Mouse (Mus musculus): ENCODE measurements around the gene Gm11634. TPM values are rescaled to one million over a fixed set of nuclear protein-coding genes. Genes with fewer than 3 reads are reported as not detected.
"Not testable (repeated sequence)": the region's sequence is repeated elsewhere in the genome, so short reads cannot be mapped to it uniquely, and the experiment has no call there.

Gm11634 gene
- polyA plus RNA-seq, 1 experiment = not detected

GRCm38 (mm10) chr11:101617849-101618248 is 18.8 kb upstream of the Gm11634 start:
- DNase-seq (ENCODE audit: extremely low spot score in 1 of 2, low spot score in 1 of 2) = no peak

GRCm38 (mm10) chr11:101616948-101617767 is 18.1 kb upstream of the Gm11634 start:
- DNase-seq (ENCODE audit: extremely low spot score in 1 of 2, low spot score in 1 of 2) = no peak

GRCm38 (mm10) chr11:101616104-101616503 is 17.0 kb upstream of the Gm11634 start:
- no peak for DNase-seq (ENCODE audit: extremely low spot score in 1 of 2, low spot score in 1 of 2)

- DNase-seq (ENCODE audit: extremely low spot score in 1 of 2, low spot score in 1 of 2) = no peak
Observed at GRCm38 (mm10) chr11:101615380-101615779, 16.3 kb upstream of the Gm11634 start.

GRCm38 (mm10) chr11:101614116-101614515 is 15.1 kb upstream of the Gm11634 start:
- no peak for DNase-seq (ENCODE audit: extremely low spot score in 1 of 2, low spot score in 1 of 2)

GRCm38 (mm10) chr11:101613596-101613995 is 14.5 kb upstream of the Gm11634 start:
- DNase-seq (ENCODE audit: extremely low spot score in 1 of 2, low spot score in 1 of 2) = no peak

- no peak for DNase-seq (ENCODE audit: extremely low spot score in 1 of 2, low spot score in 1 of 2)
Observed at GRCm38 (mm10) chr11:101610445-101610844, 11.4 kb upstream of the Gm11634 start.

GRCm38 (mm10) chr11:101607134-101607533 is 8.1 kb upstream of the Gm11634 start:
- DNase-seq (ENCODE audit: extremely low spot score in 1 of 2, low spot score in 1 of 2) = not testable (repeated sequence)

- DNase-seq (ENCODE audit: extremely low spot score in 1 of 2, low spot score in 1 of 2) = peak in 1 of 2 experiments; percentile 44
Observed at GRCm38 (mm10) chr11:101604531-101605453, 5.7 kb upstream of the Gm11634 start.

- DNase-seq (ENCODE audit: extremely low spot score in 1 of 2, low spot score in 1 of 2) = no peak
Observed at GRCm38 (mm10) chr11:101604116-101604515, 5.1 kb upstream of the Gm11634 start.

- DNase-seq (ENCODE audit: extremely low spot score in 1 of 2, low spot score in 1 of 2) = no peak
Observed at GRCm38 (mm10) chr11:101602491-101602890, 3.4 kb upstream of the Gm11634 start.

GRCm38 (mm10) chr11:101589989-101590624 is 8.9 kb downstream of the Gm11634 start:
- DNase-seq (ENCODE audit: extremely low spot score in 1 of 2, low spot score in 1 of 2) = no peak

- peak in 1 of 2 experiments; percentile 72 for DNase-seq (ENCODE audit: extremely low spot score in 1 of 2, low spot score in 1 of 2)
Observed at GRCm38 (mm10) chr11:101589444-101589843, 9.6 kb downstream of the Gm11634 start.

GRCm38 (mm10) chr11:101588868-101589267 is 10.2 kb downstream of the Gm11634 start:
- no peak for DNase-seq (ENCODE audit: extremely low spot score in 1 of 2, low spot score in 1 of 2)

GRCm38 (mm10) chr11:101587676-101588075 is 11.4 kb downstream of the Gm11634 start:
- DNase-seq (ENCODE audit: extremely low spot score in 1 of 2, low spot score in 1 of 2) = peak; percentile 59 to 78

GRCm38 (mm10) chr11:101585805-101586204 is 13.3 kb downstream of the Gm11634 start:
- DNase-seq (ENCODE audit: extremely low spot score in 1 of 2, low spot score in 1 of 2) = no peak

GRCm38 (mm10) chr11:101585031-101585430 is 14.0 kb downstream of the Gm11634 start:
- not testable (repeated sequence) for DNase-seq (ENCODE audit: extremely low spot score in 1 of 2, low spot score in 1 of 2)

- no peak for DNase-seq (ENCODE audit: extremely low spot score in 1 of 2, low spot score in 1 of 2)
Observed at GRCm38 (mm10) chr11:101583205-101583604, 15.9 kb downstream of the Gm11634 start.

GRCm38 (mm10) chr11:101582054-101583035 is 16.7 kb downstream of the Gm11634 start, which contains the start of gene Tmem106a:
TSS of gene Tmem106a (plus strand) at chr11:101582242.
- peak in 1 of 2 experiments; percentile 16 for DNase-seq (ENCODE audit: extremely low spot score in 1 of 2, low spot score in 1 of 2)

All from frontal cortex, adult 2 months (tissue).